Mouse (Mus musculus) intestine, embryonic 16.5 days (tissue): ENCODE measurements around the gene Alg3. TPM values are rescaled to one million over a fixed set of nuclear protein-coding genes. Genes with fewer than 3 reads are reported as not detected.
A peak's percentile ranks its signal among the peaks of the same experiment; 100 is the strongest.

Experiments
- ATAC-seq: fragments of 200-750 bp; cut with Nextera tagmentation; 2 replicates; pipeline ENCODE4 v1.8.0; 2017; ENCODE audit warnings: moderate TSS enrichment, moderate library complexity
- H3K27ac ChIP-seq: fragments of 300-500 bp; sonication (generic); 2 replicates; pipeline ENCODE4 v1.5.1; 2014; ENCODE audit warnings: mild to moderate bottlenecking, low read length
- H3K27me3 ChIP-seq: fragments of 300-500 bp; sonication (generic); replicated peaks from 2 replicates; pipeline ENCODE4 v1.6.1; 2014; ENCODE audit warnings: low read length, control low read depth, mixed read lengths; ENCODE audit not compliant: control insufficient read depth, insufficient read depth
- H3K36me3 ChIP-seq: fragments of 300-500 bp; sonication (generic); 2 replicates; pipeline ENCODE4 v1.6.1; 2014; ENCODE audit warnings: low read length, control low read depth; ENCODE audit not compliant: control insufficient read depth, insufficient read depth
- H3K4me1 ChIP-seq: fragments of 300-500 bp; sonication (generic); 2 replicates; pipeline ENCODE4 v1.6.1; 2014; ENCODE audit warnings: low read length, control low read depth, mixed read lengths; ENCODE audit not compliant: control insufficient read depth, insufficient read depth
- H3K4me2 ChIP-seq: fragments of 300-500 bp; sonication (generic); 2 replicates; pipeline ENCODE4 v1.6.1; 2014; ENCODE audit warnings: low read depth, low read length, control low read depth
- H3K4me3 ChIP-seq: fragments of 300-500 bp; sonication (generic); 2 replicates; pipeline ENCODE4 v1.5.1; 2014; ENCODE audit warnings: mild to moderate bottlenecking, low read length
- H3K9ac ChIP-seq: fragments of 300-500 bp; sonication (generic); 2 replicates; pipeline ENCODE4 v1.6.1; 2014; ENCODE audit warnings: low read depth, low read length
- H3K9me3 ChIP-seq: fragments of 300-500 bp; sonication (generic); 2 replicates; pipeline ENCODE4 v1.6.1; 2016; ENCODE audit warnings: low read length, control low read depth; ENCODE audit not compliant: control insufficient read depth
- WGBS: fragments of 180-500 bp; shearing (Covaris S2); extraction: QIAGEN DNeasy Blood & Tissue Kit; methylation state at CpG from one replicate; pipeline ENCODE4 v1.1.7; 2014; 5-methylcytosine and 5-hydroxymethylcytosine counted together
- polyA plus RNA-seq: library from polyadenylated mRNA; unstranded; fragments of >200 nt; fragmentation: Nextera tagmentation; extraction: Ambion mirVana; gene quantifications from 2 replicates; pipeline ENCODE4 v1.2.1, GENCODE M21; 2015

Alg3 gene
- polyA plus RNA-seq, 1 experiment from 2014 or later: 47.5 TPM

DNA sequence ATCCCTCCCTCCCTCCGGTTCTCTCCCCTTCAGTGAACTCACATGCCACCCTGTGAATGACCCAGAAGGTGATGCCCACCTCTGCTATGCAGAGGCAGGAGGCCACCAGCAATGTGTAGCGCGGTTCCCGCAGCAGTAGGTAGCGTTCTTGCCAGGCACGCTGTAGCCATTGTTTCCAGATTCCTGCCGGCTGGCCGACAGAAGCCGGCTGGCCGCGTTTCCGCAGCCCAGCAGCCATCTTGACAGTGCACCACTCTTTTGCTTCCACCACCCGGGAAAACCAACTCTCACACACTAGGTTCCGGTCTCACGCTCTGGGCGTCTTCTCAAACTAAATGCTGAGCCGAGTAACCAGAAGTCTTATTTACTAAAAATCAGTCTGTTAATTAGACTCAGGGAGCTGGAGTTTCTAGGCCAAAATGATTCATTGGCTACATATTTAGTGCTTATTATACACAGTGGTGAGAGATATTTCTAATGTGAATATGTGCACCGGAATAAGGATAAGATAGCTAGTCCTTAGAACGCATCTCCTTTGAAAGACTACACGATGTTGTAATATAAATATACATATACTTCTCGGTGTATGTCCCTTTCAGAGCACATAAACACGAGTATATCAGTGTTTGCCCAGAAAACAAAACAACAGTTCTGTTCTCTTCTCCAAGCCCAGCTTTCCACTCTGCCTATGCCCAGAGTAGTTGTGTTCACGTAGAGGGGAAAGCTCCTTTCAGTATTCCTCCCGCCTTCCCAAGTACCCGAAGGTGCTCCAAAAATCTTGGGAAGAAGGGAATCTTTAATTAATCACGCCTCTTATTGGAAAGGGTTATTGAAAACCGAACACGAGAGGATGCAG is 806 bp downstream of the Alg3 start:
- ATAC-seq: peak; percentile 62
- Histone ChIP-seq H3K4me3 (peak overlapping the region; percentile 91), H3K4me2 (peak overlapping the region; percentile 85), H3K27me3 (no peaks in the 10 kb centered on the region), H3K9me3 (no peaks in the 10 kb centered on the region), H3K27ac (peak overlapping the region; percentile 83), H3K9ac (peak overlapping the region; percentile 86), H3K4me1 (peaks cover 11% of the 10 kb centered on the region; the same call in 1 of the 2 replicates), H3K36me3 (peaks cover 6% of the 10 kb centered on the region; the same call in 1 of the 2 replicates)
- under 1% methylated on average over 28 of the region's 28 CpGs for WGBS

DNA sequence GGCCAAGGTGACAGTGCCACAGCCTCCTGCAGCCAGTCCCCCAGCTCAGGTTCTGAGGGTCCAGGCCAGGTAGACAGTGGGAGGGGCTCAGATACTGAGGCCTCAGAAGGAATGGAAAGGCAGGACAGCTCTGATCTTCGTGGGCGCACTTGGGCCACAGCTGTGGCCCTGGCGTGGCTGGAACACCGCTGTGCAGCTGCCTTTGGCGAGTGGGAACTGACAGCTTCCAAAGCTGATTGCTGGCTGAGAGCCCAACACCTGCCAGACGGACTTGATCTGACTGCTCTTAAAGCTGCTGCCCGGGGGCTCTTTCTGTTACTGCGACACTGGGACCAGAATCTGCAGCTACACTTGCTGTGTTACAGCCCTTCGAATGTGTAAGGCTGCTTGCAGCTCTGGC is 6.8 kb downstream of the Alg3 start:
- no peak overlapping the region for H3K9ac ChIP-seq
- 0 out of 2 replicates have a peak, but pooled peaks cover 3% of the 10 kb centered on the region for H3K4me1 ChIP-seq
- no peak overlapping the region for H3K4me3 ChIP-seq
- H3K4me2 ChIP-seq: no peak overlapping the region
- no peaks in the 10 kb centered on the region for H3K9me3 ChIP-seq
- 71% methylated on average over 9 of the region's 9 CpGs for WGBS
- no peaks in the 10 kb centered on the region for H3K27me3 ChIP-seq
- peaks cover 6% of the 10 kb centered on the region for H3K36me3 ChIP-seq
- no peak for ATAC-seq
- H3K27ac ChIP-seq: no peak overlapping the region

DNA sequence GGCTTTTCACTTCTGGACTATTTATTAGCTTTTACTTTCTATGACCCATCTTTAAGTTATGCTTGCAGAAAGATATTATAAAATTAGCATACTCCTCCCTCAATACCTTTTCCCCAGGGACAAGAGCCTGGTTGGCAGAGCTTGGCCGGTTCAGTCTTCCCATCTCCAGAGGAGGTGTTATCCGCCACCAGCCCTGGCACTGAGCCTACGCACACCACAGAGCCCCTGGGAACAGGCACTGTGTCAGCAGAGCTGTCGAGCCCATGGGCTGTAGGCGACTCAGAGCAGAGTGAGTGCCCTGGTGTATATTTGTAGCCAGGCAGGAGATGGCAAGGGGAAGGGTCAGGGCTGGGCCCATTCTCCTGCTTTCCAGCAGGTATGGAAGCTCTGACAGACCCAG is 11.0 kb downstream of the Alg3 start:
- ATAC-seq: no peak
- Histone ChIP-seq H3K4me3 (no peak overlapping the region), H3K9me3 (no peaks in the 10 kb centered on the region), H3K27me3 (no peaks in the 10 kb centered on the region), H3K4me2 (no peak overlapping the region), H3K27ac (no peak overlapping the region), H3K36me3 (no peaks in the 10 kb centered on the region; the same call in 1 of the 2 replicates), H3K9ac (no peak overlapping the region), H3K4me1 (no peaks in the 10 kb centered on the region)
- 76% methylated on average over 5 of the region's 5 CpGs for WGBS

DNA sequence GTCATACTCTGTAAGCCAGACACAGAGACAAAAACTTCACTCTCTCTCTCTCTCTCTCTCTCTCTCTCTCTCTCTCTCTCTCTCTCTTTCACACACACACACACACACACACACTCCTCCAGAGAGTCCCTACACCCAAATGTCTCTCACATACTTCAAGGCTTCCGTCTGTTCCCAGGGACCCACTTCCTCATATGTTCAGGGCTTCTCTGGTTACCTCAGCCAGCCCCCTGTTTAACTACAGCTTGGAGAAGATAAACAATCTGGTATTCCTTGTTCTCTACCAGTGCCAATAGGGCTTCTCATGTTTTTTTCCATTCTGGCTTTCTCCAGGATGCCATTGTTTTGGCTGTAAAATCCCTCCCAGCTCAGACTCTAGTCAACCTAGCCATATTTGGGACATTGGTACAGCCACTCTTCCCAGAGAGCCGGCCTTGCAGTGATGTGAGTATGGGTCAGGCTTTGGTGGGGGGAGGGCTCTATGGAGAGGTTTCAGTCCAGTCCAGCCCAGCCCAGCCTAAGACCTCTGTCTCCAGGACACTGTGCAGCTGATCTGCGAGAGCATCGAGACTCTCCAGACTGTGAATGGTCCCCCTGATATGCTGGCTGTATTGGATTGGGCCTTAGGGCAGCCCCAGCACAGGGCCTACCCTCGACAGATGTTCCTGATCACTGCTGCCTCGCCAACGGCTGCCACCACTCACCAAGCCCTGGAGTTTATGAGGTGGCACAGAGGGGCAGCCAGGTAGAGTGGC is 14.7 kb downstream of the Alg3 start:
- Histone ChIP-seq H3K27me3 (peaks cover 5% of the 10 kb centered on the region), H3K4me1 (no peaks in the 10 kb centered on the region), H3K9ac (no peak overlapping the region), H3K4me3 (no peak overlapping the region), H3K4me2 (no peak overlapping the region), H3K27ac (no peak overlapping the region), H3K36me3 (no peaks in the 10 kb centered on the region), H3K9me3 (no peaks in the 10 kb centered on the region)
- 0 out of 2 replicates have a peak, but pooled peaks have one; percentile 6 for ATAC-seq
- 55% methylated on average over 7 of the region's 7 CpGs for WGBS

DNA sequence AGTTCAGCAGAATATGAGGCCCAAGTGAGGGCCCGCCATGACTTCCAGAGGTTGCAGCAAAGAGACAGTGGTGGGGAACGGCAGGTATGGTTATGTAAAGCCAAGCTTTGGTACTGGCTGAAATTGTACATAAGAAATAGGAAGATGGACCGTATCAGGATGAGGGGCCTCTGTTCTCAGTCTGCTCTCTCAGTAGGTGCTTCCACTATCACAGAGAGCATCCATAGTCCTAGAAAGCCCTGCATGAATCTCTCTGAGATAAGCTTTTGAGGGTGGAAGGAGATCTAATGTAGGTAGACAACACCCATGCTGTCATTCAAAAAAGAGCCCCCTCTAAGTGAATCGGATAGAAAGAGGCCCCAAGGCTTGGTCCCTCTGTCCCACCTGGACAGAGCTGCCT is 15.8 kb downstream of the Alg3 start:
- Histone ChIP-seq H3K27me3 (peaks cover 14% of the 10 kb centered on the region), H3K4me1 (peaks cover 7% of the 10 kb centered on the region), H3K36me3 (no peaks in the 10 kb centered on the region), H3K4me3 (no peak overlapping the region), H3K9ac (no peak overlapping the region), H3K9me3 (no peaks in the 10 kb centered on the region), H3K27ac (no peak overlapping the region), H3K4me2 (no peak overlapping the region)
- WGBS: 88% methylated on average over 4 of the region's 4 CpGs
- no peak for ATAC-seq

DNA sequence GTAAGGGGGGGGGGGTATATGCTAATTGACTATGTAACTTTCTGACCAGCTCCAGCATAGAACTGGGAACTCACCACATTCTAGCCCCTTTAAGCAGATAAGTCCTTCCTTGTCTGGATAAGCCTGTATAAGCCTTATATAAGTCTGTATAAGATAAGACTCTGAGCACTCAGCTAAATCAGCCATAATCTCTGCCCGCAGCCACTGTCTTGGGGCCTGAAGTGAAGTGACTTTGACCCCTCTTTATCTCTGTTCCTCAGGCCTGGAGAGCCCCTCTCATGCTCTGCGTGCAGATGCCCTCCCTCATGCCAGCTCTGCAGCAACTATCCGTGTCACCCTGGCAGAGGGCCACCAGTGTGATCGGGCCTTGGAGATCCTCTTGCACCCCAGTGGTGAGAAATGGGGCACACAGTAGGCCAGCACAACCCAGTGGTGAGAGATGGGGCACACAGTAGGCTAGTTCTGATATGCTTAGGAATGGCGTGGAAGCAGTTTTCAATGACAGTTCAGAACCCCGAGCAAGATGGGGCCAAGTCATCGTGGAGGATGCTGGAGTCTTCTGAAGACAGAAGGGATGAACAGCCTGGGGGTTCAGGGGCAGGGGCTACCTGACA is 16.4 kb downstream of the Alg3 start:
- Histone ChIP-seq H3K4me3 (no peak overlapping the region), H3K4me1 (peaks cover 12% of the 10 kb centered on the region), H3K9ac (no peak overlapping the region), H3K4me2 (no peak overlapping the region), H3K27me3 (peaks cover 20% of the 10 kb centered on the region), H3K9me3 (no peaks in the 10 kb centered on the region), H3K27ac (no peak overlapping the region), H3K36me3 (no peaks in the 10 kb centered on the region)
- WGBS: 70% methylated on average over 7 of the region's 7 CpGs
- peak; percentile 68 for ATAC-seq

DNA sequence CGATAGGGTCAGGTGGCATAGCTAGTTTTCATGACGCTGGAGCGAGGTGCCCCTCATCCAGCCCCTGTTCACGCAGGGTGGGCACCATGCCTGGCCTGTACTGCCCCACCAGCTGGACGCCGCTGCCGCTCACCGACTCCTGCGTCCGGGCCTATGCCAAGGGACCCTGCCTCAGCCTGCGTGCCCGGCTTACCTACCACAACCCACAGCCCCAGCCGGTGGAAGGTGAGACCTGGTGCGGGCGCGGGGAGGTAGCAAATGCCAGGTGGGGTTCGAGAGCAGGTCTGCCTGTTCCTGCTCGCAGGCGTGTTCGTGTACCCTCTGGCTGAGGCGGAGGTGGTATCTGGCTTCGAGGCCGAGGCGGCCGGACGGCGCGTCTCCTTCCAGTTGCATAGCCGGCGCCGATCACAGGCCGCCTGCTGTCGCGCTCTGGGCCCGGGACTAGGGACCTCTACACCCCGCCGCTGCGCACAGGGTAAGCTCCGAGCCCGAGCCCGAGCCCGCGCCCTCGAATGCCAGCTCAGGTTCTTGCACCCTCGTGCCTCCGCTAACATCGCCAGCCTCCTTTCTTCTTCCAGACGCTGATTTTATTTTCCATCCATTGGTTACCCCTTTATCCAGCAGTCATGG is 20.3 kb downstream of the Alg3 start:
- no peaks in the 10 kb centered on the region for H3K36me3 ChIP-seq
- H3K4me2 ChIP-seq: peak overlapping the region; percentile 27; the same call in 1 of the 2 replicates
- H3K9me3 ChIP-seq: no peaks in the 10 kb centered on the region
- ATAC-seq: no peak; the same call in 1 of the 2 replicates
- H3K9ac ChIP-seq: 0 out of 2 replicates have a peak overlapping the region, but pooled peaks have one; percentile 27
- H3K27ac ChIP-seq: no peak overlapping the region
- WGBS: 9% methylated on average over 48 of the region's 48 CpGs
- peaks cover 36% of the 10 kb centered on the region for H3K27me3 ChIP-seq
- H3K4me1 ChIP-seq: peaks cover 22% of the 10 kb centered on the region
- peak overlapping the region; percentile 57 for H3K4me3 ChIP-seq

DNA sequence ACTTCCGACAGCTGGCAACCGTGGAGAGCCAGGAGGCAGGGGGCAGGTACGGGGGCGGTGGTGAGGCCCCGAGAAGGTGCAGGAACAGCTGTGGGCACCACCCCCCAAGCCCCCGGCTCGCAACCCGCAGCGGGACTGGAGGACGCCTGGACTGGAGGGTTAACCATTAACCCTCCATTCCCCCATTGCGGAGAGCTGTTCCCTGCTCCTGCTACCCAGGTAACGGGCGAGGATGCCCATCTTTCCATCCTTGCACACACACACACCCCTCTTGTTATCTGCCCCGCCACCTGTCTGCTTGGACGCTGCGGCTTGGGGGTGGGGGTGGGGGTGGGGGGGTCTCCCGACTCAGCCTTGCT is 20.9 kb downstream of the Alg3 start:
- 0% methylated on average over 13 of the region's 17 CpGs for WGBS
- peaks cover 22% of the 10 kb centered on the region for H3K4me1 ChIP-seq
- peak; percentile 32 for ATAC-seq
- no peaks in the 10 kb centered on the region for H3K36me3 ChIP-seq
- peak overlapping the region; percentile 95 for H3K4me2 ChIP-seq
- 0 out of 2 replicates have a peak overlapping the region, but pooled peaks have one; percentile 60 for H3K9ac ChIP-seq
- no peak overlapping the region for H3K27ac ChIP-seq
- H3K9me3 ChIP-seq: no peaks in the 10 kb centered on the region
- peak overlapping the region; percentile 57 for H3K4me3 ChIP-seq
- peaks cover 36% of the 10 kb centered on the region for H3K27me3 ChIP-seq
